Mouse (Mus musculus): ENCODE data around the gene Casc3.

Gene Casc3

GRCm38 (mm10) chr11:98836651-98837141, 32.0 kb downstream of the Casc3 start, which contains the start of gene Rapgefl1:
Gene Rapgefl1 (plus strand): TSS chr11:98836785.
- DNase-seq = peak; percentile 82

DNA sequence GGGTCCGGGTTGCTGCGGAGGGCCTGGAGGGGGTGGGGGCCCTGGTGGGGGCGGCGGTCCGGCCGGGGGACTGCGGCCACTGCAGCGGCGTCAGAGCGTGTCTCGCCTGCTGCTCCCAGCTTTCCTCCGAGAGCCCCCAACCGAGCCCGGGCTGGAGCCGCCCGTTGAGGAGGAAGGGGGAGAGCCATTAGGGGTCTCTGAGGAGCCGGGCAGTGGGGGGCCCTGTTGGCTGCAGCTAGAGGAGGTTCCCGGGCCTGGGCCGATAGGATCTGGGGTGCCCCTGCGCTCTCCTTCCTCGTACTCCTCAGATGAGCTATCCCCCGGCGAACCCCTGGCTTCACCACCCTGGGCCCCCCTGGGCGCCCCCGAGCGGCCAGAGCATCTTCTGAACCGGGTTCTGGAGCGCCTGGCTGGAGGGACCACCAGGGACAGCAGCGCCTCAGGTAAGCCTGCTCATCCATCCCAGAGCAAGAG, 32.6 kb downstream of the Casc3 start:
- peak; percentile 47 for DNase-seq

- no peak for DNase-seq
Observed at GRCm38 (mm10) chr11:98837917-98838316, 33.2 kb downstream of the Casc3 start.

GRCm38 (mm10) chr11:98838512-98838911, 33.8 kb downstream of the Casc3 start:
- DNase-seq = no peak

- DNase-seq = no peak
Observed at GRCm38 (mm10) chr11:98839402-98839801, 34.7 kb downstream of the Casc3 start.

DNA sequence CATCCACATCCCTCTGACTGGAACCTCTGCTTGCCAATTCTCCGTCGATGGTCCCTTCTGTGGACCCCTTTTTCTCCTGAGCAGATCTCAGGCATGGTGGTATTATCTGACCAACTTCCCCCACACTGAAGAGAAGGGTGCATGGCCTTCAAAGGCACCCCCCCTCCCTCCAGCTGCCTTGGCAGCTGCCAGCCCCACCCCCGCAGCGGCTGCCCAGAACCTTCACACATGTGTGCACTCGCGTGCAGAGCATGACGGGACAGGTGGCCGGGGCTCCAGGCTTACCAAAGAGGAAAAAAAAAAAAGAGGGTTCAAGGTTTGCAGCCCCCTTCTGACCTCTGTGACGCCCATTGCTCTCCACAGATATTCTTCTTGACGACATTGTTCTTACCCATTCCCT, 35.2 kb downstream of the Casc3 start:
- DNase-seq = peak; percentile 47

DNA sequence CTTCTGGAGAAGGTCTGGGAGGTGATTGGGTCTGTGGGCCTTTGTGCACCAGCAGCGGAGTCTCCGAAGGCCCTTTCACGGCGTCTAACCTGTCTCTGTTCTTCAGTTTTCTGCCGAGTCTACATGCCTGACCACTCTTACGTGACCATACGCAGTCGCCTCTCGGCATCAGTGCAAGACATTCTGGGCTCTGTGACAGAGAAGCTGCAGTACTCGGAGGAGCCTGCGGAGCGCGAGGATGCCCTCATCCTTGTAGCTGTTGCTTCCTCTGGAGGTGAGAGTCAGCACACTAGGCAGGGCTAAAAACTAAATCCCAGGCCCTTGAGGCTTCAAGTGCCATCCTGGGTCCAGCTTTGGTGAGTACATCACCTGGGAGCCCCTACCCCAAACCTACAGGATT, 41.3 kb downstream of the Casc3 start:
- DNase-seq = no peak

DNA sequence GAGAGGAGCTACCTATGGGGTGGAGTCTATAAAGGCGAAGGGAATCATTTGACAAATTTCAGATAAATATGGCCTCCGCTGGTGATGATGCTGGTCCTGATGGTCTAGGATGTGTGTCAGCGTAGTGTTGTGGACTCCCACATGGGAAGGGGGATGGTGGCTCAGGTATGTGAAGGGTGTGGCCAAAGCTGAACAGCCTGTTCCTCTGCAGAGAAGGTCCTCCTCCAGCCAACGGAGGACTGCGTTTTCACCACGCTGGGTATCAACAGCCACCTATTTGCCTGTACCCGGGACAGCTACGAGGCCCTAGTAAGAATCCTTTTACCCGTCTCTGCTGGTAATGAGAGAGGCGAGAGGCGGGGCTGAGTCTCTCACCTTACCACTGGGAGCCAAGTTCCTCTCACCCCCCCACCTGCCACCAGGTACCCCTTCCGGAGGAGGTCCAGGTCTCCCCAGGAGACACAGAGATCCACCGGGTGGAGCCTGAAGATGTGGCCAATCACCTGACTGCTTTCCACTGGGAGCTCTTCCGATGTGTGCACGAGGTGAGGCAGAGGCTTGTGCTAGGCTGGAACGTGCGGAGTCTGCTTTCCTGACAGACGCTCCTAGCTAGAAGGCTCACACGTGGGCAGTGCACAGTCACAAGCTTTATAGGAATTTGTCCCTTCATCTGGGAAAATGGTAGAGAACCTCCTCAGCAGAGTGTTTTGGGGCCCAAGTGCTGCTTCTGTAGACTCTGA, 42.3 kb downstream of the Casc3 start:
- DNase-seq = no peak

GRCm38 (mm10) chr11:98849196-98849894, 44.6 kb downstream of the Casc3 start:
- DNase-seq = no peak

DNA sequence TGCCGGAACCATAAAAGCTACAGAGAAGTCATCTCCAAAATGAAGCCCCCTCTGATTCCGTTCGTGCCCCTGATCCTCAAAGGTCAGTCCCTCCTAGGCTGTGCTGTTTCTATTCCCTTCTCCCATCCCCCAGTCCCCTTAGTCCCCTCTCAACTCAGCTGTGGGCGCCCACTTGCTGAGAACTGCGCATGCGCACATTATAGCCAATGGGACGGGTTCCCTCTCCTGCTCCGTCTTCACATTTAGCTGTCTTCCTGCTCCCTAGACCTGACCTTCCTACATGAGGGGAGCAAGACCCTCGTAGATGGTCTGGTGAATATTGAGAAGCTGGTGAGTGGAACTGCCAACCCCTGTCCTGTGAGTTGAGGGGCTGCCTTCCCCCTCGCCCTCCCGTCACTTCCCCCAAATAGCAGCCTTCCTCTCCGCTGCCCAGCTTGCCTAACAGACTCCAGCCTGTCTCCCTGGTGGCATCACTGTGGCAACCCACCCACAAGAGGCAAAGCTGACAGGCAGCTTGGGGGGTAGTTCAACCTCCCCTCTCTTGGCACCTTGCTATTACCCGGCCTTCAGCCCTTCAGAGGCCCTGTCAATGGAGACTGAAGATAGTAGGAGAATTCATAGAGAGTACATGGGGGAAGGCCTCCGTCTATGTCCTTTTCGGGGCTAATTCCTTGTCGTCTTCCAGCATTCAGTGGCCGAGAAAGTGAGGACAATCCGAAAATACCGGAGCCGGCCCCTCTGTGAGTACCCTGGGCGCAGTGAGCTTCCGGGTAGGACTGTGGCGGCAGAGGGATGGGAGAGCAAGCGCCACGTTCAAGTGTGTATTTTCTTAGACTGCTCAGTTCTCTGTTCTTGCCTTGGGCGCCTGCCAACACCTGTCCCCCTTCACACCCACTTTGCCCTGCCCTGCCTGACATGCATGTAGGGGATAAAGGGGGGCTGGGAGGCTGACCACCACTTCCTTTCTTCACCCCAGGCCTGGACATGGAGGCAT, 45.7 kb downstream of the Casc3 start:
- no peak for DNase-seq

GRCm38 (mm10) chr11:98854116-98854515, 49.4 kb downstream of the Casc3 start:
- DNase-seq = no peak

- DNase-seq = no peak
Observed at GRCm38 (mm10) chr11:98854659-98855058, 50.0 kb downstream of the Casc3 start.

DNA sequence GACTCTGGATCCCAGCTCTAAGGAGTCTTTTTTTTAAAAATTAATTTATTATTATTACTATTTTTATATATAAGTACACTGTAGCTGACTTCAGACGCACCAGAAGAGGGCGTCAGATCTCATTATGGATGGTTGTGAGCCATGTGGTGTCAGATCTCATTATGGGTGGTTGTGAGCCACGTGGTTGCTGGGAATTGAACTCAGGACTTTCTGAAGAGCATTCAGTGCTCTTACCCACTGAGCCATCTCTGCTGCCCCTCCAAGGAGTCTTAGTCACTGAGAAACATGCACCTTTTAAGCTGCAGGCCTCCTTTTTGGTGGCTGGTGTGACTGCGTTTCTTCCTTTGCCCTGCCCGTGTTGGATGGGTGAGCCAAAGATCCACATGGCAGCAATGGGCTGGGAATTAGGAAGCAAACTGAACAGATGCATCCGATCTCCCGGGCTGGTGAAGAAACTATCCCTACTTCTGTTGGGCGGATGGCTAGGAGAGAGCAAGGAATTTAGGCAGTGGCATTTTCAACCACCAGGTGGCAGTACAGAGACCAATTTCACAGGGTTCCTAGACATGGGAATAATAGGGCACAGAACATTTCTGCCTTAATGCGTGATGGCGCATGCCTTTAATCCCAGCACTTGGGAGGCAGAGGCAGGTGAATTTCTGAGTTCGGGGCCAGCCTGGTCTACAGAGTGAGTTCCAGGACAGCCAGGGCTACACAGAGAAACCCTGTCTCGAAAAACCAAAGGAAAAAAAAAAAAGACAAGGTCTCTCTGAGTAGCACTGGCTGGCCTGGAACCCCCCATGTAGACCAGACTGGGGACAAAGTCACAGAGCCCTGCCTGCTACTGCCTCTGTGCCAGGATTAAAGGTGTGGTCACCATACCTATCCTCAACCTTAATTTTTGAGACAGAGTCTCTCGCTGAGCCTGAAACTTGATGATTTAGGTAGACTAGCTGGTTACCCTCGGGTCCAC, 54.3 kb downstream of the Casc3 start:
- DNase-seq = peak; percentile 82

GRCm38 (mm10) chr11:98863028-98863750, 58.5 kb downstream of the Casc3 start, which contains the start of gene Wipf2:
Gene Wipf2 (plus strand): TSS chr11:98863638.
- DNase-seq = peak; percentile 97

DNA sequence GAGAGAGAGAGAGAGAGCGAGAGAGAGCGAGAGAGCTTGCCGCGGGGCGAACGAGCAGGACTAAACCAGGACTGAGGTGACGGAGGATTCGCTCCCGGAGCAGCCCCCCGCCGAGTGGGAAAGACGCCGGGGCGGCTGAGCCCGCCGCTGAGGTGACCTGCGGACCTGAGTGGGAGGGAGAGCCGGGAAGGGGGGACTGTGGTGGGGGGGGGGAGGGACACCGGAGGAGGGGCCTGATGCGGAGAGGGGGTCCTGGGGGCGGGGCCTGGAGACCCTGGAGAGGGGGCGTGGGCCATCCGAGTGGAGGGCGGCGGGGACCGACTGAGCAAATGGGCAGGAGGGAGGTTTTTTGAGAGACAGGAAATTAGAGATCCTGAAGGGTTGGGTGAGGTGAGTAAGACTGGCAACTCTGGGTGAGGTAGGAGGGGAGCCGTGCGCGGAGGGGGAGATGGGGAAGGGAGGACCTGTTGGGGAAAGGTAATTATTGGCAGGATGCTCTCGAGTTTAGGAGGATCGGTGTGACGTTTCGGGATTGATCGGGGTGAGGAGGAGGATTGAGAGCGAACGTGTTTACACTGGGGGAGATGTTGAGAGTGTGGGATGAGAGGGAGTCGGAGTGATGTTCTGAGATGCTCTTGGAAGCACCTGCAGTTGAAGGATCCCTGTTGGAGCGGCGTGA, 59.2 kb downstream of the Casc3 start:
- peak; percentile 68 for DNase-seq

GRCm38 (mm10) chr11:98867293-98867692, 62.6 kb downstream of the Casc3 start:
- no peak for DNase-seq

DNA sequence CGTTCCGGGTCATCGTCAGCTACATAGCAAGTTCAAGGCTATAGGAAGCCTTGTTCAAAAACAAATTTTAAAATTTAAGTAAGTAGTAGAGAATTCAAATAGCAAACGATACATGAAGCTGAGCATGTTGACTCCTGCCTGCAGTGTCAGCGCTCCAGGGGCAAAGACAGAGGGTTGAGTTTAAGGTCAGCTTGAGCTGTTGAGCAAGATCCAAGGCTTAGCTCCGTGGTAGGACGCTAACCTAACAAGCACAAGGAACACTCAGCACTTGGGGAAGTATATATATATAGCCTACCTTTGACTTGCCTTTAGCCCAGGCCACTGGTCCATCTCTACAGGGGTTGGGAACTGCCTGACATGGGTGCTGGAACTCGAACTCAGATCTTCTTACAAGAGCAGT, 65.2 kb downstream of the Casc3 start:
- no peak for DNase-seq

- no peak for DNase-seq
Observed at GRCm38 (mm10) chr11:98870791-98871190, 66.1 kb downstream of the Casc3 start.

- no peak for DNase-seq
Observed at GRCm38 (mm10) chr11:98871416-98871815, 66.7 kb downstream of the Casc3 start.

GRCm38 (mm10) chr11:98872040-98872439, 67.3 kb downstream of the Casc3 start:
- no peak for DNase-seq
